Mouse (Mus musculus) heart, postnatal 25 days (tissue): ENCODE data around the gene Tpm1. TPM values are rescaled to one million over a fixed set of nuclear protein-coding genes. Genes with fewer than 3 reads are reported as not detected.

ENCODE experiments used
- DNase-seq: peaks from one replicate; pipeline ENCODE4 v3.0.0; 2022; ENCODE audit warnings: low spot score
- intact Hi-C: fragments of 180-260 bp; cut with DNase I; formaldehyde crosslinking; loops from one replicate; pipeline ENCODE4 v1.15.1; 2025
- total RNA-seq, 2 experiments: library from RNA; stranded (reverse); gene quantifications; 2 replicates each; pipeline ENCODE4 v1.2.3; 2021

Gene Tpm1
- over 10,000 TPM; 12,975 to 13,062 TPM for total RNA-seq

DNA sequence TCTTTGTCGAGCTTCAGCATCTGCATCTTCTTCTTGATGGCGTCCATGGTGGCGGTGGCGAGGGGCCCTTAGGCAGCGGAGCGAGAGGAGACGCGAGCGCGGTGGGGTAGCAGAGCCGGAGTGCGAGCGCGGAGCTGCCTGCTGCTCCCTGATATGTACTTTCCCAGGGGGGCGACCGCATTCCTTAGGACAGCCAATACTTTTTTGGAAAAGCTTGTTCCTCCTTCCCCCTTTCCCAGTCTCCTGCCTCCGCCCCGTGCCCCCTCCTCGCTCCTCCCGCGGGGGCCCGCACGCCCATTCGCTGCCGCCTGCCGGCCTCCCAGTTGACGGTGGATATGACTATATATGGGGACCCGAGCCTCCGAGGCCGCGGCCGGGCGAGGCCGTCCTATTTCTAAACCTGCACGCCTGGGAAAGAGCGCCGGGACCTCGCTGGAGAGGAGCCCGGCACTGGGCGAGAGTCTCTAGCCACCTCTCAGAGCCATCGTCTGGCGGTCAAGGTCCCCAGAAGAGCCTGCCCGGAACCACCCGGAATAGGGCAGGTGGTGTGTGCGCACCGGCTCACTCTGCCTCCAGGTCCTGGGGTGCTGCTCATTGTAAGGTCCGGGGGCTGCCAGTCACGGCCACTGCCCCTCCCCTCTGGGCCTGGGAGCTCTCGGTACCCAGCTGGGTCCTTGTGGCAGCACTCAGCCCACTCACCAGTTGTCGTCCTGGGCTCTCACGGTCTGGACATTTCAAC, at the start of gene Tpm1:
Gene Tpm1, minus strand, starts transcription at position 321 of the 739 bp plus-strand sequence.
- intact Hi-C loops = loop anchor here (2.0 to 5.0 kb wide), 2 partner anchors 110 to 163 kb away; no protein-coding TSS in a partner anchor
- peak; percentile 86 for DNase-seq

- DNase-seq = no peak
- intact Hi-C loops = no loop called here
Observed at GRCm38 (mm10) chr9:67094371-67094770, 45.2 kb upstream of the Tpm1 start.

DNA sequence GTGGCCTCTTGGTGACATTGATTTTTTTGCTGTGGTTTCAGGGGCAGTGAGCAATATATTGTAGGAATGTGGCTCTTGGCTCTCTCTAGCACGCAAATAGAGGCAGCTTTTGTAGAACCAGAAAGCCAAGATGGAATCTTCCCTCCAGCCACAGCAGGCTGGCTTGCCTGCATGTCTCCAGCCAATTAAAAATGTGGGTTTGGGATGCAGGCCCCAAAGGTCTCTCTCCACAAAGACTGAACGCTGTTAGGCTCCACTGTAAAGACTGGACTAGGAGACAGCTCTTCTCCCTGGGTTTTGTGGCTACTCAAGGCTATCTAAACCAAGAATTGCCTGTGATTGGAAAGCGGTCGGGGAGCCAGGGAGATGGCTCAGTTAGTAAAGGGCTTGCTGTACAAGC, 43.0 kb upstream of the Tpm1 start:
- DNase-seq = no peak
- intact Hi-C loops = no loop called here

GRCm38 (mm10) chr9:67091598-67091997, 42.4 kb upstream of the Tpm1 start:
- intact Hi-C loops = no loop called here
- no peak for DNase-seq

DNA sequence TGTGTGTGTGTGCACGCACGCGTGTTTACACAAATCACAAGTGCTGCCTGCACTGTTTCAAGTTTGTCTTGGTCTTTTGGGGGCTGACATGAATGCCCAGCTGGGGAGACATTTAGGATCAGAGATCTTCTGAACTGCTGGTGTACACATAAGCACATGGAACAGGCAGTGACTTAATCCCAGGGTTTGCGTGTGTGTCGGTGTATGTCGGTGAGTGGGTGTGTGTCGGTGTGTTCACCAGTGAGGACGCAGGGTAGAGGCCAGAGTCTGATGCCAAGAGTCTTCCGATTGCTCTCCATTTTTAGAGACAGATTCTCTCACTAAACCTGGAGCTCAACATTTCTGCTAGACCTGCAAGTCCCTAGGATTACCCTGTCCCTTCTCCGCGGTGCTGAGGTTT, 41.9 kb upstream of the Tpm1 start:
- no peak for DNase-seq
- intact Hi-C loops = no loop called here

DNA sequence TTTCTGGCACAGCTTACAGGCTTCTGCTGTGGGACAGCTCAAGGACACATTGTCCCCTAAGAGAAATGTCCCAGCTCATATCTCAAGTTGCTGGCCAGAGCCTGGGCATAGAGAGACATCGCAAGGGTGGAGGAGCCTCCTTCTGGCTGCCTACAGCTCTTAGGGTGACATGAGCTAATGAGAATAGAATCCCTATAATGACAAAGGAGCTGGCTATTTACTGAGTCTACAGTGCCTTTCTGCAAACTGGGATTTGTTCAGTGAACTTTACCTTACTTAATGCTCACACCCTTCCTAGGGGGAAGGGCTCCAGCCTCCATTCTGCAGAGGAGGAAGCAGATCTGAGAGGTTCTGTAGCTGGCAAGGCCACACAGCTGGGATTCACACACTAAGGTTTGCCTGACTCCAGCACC, 41.4 kb upstream of the Tpm1 start:
- no peak for DNase-seq
- intact Hi-C loops = no loop called here

- no peak for DNase-seq
- intact Hi-C loops = no loop called here
Observed at GRCm38 (mm10) chr9:67089167-67089566, 40.0 kb upstream of the Tpm1 start.

- intact Hi-C loops = no loop called here
- DNase-seq = no peak
Observed at GRCm38 (mm10) chr9:67083801-67084200, 34.6 kb upstream of the Tpm1 start.

DNA sequence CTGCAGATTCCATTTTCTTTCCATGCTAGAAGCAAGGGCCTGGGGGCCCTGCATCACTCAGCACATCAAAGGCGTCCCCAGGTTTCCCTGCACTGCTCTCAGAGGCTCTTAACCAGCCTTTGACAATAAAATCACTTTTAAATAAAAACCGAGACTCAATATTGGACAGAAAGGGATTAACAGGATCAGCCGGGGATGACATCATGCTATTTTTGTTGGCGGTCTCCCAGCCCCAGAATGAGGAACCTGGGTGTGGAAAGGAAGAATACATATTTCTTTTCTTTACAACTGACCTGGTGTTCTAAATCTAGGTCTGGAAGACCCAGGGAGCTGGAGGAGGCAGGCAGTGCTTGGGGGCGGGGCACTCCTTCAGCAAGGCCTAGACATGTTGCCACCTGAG, 32.5 kb upstream of the Tpm1 start:
- intact Hi-C loops = no loop called here

DNA sequence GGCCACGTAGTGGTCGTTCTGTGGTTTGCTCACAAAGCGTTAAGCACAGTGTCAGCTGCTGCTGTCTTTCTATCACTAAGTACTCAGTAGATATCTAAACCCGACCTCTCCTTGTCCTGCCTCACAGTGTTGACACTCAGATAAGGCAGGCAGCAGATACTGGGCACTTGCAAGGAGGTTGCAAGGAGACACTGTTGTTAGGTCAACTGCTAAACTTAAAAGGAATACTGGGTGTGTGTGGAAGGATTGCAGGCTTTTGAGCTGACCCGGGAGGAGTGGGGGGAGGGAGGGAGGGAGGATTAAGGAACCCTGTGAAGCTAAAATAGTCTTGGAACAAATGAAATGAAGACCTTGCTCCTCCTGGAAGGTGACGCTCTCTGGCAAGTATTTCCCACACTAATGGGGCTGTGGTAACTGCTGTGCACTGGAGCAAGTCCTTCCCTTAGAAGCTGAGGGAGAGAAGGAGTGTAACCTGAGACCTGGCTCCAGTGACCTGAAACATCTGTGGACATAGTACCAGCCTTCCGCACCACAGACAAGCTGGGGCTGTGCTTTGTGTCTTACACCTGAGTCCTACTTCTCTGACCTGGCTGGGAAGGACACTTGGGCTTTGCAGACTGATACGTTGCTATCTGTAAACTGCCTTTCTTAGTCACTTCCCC, 28.6 kb upstream of the Tpm1 start:
- intact Hi-C loops = no loop called here
- no peak for DNase-seq

More for the DNA sequence above, 32.5 kb upstream of the Tpm1 start:
- DNase-seq = no peak

- intact Hi-C loops = no loop called here
- DNase-seq = no peak
Observed at GRCm38 (mm10) chr9:67077266-67077657, 28.1 kb upstream of the Tpm1 start.

DNA sequence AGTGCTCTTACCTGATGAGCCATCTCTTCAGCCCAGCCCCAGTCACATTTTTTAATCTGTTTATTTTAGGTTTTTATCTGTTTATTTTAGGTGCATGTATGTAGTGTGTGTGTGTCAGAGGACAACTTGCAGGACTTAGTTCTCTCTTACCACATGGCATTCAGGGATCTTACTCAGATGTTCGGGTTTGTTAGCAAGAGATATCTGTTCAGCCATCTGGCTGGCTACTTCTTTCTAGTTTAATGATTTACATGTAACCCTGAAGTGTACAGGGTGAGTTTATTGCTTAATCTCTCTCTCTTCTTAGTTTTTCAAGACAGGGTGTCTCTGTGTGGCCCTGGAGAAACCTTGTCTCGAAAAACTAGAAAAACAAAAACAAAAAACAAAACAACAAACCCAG, 23.0 kb upstream of the Tpm1 start:
- intact Hi-C loops = no loop called here
- no peak for DNase-seq

DNA sequence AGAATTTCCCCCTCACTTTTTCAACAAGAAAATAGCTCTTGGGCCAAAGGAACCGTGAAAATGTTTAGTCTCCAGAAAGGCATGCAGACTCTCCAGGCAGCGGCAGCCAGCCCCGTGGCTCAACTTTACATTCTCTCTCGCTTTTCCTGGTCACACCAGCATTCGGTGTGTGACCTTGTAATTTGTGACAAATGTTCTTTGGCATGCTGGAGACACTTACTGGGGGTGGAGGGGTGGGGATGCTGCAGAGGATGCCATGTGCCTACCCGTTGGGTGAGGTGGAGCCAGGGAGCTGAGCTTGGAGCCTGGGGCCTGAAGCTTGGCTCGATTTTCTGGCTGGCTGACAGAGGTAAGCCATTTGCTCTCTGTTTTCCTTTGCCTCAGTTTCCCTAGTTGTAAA, 22.4 kb upstream of the Tpm1 start:
- intact Hi-C loops = no loop called here

GRCm38 (mm10) chr9:67071103-67071502, 21.9 kb upstream of the Tpm1 start:
- intact Hi-C loops = no loop called here
- no peak for DNase-seq

More for the DNA sequence above, 22.4 kb upstream of the Tpm1 start:
- no peak for DNase-seq

GRCm38 (mm10) chr9:67066616-67067015, 17.4 kb upstream of the Tpm1 start:
- no peak for DNase-seq
- intact Hi-C loops = no loop called here

- no peak for DNase-seq
- intact Hi-C loops = no loop called here
Observed at GRCm38 (mm10) chr9:67059714-67060113, 10.5 kb upstream of the Tpm1 start.

- intact Hi-C loops = no loop called here
- DNase-seq = no peak
Observed at GRCm38 (mm10) chr9:67058366-67058765, 9.2 kb upstream of the Tpm1 start.

DNA sequence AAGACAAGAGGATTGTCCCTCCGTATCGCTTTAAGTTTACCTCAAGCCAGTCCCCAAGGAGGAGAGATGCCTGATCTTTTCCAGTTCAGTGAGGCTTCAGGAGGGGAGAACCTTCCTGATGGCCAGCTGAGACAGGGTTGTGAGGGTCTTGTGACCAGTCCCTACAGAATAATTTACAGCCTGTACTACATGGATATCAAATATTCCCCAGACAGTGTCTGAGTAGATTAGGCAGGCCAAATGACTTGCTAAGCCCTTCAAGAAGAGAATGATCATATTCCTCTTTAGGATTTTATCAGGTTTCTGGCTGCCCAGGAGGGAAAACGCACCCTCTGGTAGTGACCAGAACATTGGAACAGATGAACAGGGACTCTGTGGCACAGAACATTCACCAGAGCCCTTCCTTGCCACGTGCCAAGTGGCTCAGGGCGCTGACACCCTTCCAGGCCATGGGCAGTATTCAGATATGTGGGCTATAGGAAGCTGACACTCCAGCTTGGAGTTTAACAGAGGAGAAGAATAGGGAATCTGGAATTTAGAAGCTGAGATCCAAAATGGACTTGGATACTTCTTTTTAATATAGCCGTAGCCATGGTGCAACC, 1.6 kb upstream of the Tpm1 start:
- no peak for DNase-seq
- intact Hi-C loops = no loop called here

DNA sequence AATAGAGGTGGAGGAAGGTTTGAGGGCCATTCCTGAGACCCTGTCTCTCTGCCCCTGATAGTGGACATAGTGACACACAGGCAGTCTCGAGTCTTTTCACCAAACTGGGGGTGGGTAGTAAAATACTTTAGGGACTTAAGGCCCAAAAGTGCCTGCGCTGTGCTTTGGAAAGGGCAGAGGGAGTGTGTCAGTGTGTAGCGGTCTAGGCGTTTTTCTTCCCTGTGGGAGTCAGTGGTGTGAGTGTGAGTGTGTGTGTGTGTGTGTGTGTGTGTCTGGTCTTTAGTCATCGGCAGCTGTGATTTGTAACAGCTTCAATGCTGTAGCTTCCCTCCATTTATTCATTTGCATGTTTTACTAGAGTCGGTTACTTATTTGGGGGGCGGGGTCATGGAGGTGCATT, 630 bp upstream of the Tpm1 start:
- intact Hi-C loops = loop anchor here (2.0 to 5.0 kb wide), 2 partner anchors 109 to 162 kb away; no protein-coding TSS in a partner anchor
- DNase-seq = no peak

GRCm38 (mm10) chr9:67048483-67049085, 622 bp downstream of the Tpm1 start:
- intact Hi-C loops = loop anchor here (2.0 to 5.0 kb wide), 2 partner anchors 110 to 164 kb away; no protein-coding TSS in a partner anchor

More at GRCm38 (mm10) chr9:67048483-67049085, 622 bp downstream of the Tpm1 start:
- no peak for DNase-seq
